Mouse (Mus musculus): ENCODE results near the gene Wnt1. TPM values are rescaled to one million over a fixed set of nuclear protein-coding genes. Genes with fewer than 3 reads are reported as not detected.

The Wnt1 gene
- polyA plus RNA-seq (2012; ENCODE audit: low replicate concordance): 0.17 TPM in 1 of 2 replicates, not detected in the other

GRCm38 (mm10) chr15:98789661-98790535 is at the start of gene Wnt1:
Wnt1 (plus strand) TSS chr15:98789857.

GRCm38 (mm10) chr15:98762670-98763529 is 26.8 kb upstream of the Wnt1 start, which contains the start of gene Arf3:
Arf3 (minus strand) TSS chr15:98763214.

GRCm38 (mm10) chr15:98777762-98778161 is 11.9 kb upstream of the Wnt1 start, which contains the start of gene Wnt10b:
Wnt10b (minus strand) TSS chr15:98778150.

GRCm38 (mm10) chr15:98809390-98809789 is 19.7 kb downstream of the Wnt1 start, which contains the start of gene Ddn:
Ddn (minus strand) TSS chr15:98809490.

GRCm38 (mm10) chr15:98830736-98831683 is 41.4 kb downstream of the Wnt1 start, which contains the start of gene Prkag1:
Prkag1 (minus strand) TSS chr15:98831521.

Other genes starting within 250 kb of the Wnt1 start
- gene Ccnt1, start 218.9 kb upstream of the Wnt1 start, polyA plus RNA-seq (2012; ENCODE audit: low replicate concordance): 4.2 and 9.9 TPM in 2 replicates
- not detected in 2 replicates for gene 4930415O20Rik, start 218.9 kb upstream of the Wnt1 start, polyA plus RNA-seq (2012; ENCODE audit: low replicate concordance)
- gene Adcy6, start 179.8 kb upstream of the Wnt1 start, polyA plus RNA-seq (2012; ENCODE audit: low replicate concordance): 2.9 and 7.1 TPM in 2 replicates
- 6.9 and 27.7 TPM in 2 replicates for gene Cacnb3, start 159.0 kb upstream of the Wnt1 start, polyA plus RNA-seq (2012; ENCODE audit: low replicate concordance)
- 73.5 and 74.7 TPM in 2 replicates for gene Ddx23, start 127.0 kb upstream of the Wnt1 start, polyA plus RNA-seq (2012; ENCODE audit: low replicate concordance)
- 1.9 and 3.4 TPM in 2 replicates for gene Rnd1, start 112.4 kb upstream of the Wnt1 start, polyA plus RNA-seq (2012; ENCODE audit: low replicate concordance)
- not detected in 2 replicates for gene Ccdc65, start 81.7 kb upstream of the Wnt1 start, polyA plus RNA-seq (2012; ENCODE audit: low replicate concordance)
- gene Fkbp11, start 61.7 kb upstream of the Wnt1 start, polyA plus RNA-seq (2012; ENCODE audit: low replicate concordance): 5.8 and 13.4 TPM in 2 replicates
- gene Arf3, start 26.6 kb upstream of the Wnt1 start, polyA plus RNA-seq (2012; ENCODE audit: low replicate concordance): 37.6 and 40.8 TPM in 2 replicates
- 0.73 and 1.2 TPM in 2 replicates for gene Wnt10b, start 11.7 kb upstream of the Wnt1 start, polyA plus RNA-seq (2012; ENCODE audit: low replicate concordance)
- 0.74 and 2.4 TPM in 2 replicates for gene Ddn, start 19.6 kb downstream of the Wnt1 start, polyA plus RNA-seq (2012; ENCODE audit: low replicate concordance)
- gene Prkag1, start 41.7 kb downstream of the Wnt1 start, polyA plus RNA-seq (2012; ENCODE audit: low replicate concordance): 107 and 148 TPM in 2 replicates
- gene Kmt2d, start 81.3 kb downstream of the Wnt1 start, polyA plus RNA-seq (2012; ENCODE audit: low replicate concordance): 130 and 222 TPM in 2 replicates
- gene Rhebl1, start 104.7 kb downstream of the Wnt1 start, polyA plus RNA-seq (2012; ENCODE audit: low replicate concordance): 2.3 and 3.8 TPM in 2 replicates
- gene Dhh, start 108.7 kb downstream of the Wnt1 start, polyA plus RNA-seq (2012; ENCODE audit: low replicate concordance): 0.04 and 0.06 TPM in 2 replicates
- 92.1 and 147 TPM in 2 replicates for gene Lmbr1l, start 128.4 kb downstream of the Wnt1 start, polyA plus RNA-seq (2012; ENCODE audit: low replicate concordance)
- gene Tuba1b, start 144.7 kb downstream of the Wnt1 start, polyA plus RNA-seq (2012; ENCODE audit: low replicate concordance): 76.8 and 178 TPM in 2 replicates
- 3.9 and 32.9 TPM in 2 replicates for gene Gm49450, start 163.7 kb downstream of the Wnt1 start, polyA plus RNA-seq (2012; ENCODE audit: low replicate concordance)
- 16.1 and 19.2 TPM in 2 replicates for gene Tuba1a, start 163.8 kb downstream of the Wnt1 start, polyA plus RNA-seq (2012; ENCODE audit: low replicate concordance)
- 19.2 and 36.8 TPM in 2 replicates for gene Tuba1c, start 240.0 kb downstream of the Wnt1 start, polyA plus RNA-seq (2012; ENCODE audit: low replicate concordance)